Comparison of ENCODE assay signal across 9 mouse cellular contexts in the genomic region with DNA sequence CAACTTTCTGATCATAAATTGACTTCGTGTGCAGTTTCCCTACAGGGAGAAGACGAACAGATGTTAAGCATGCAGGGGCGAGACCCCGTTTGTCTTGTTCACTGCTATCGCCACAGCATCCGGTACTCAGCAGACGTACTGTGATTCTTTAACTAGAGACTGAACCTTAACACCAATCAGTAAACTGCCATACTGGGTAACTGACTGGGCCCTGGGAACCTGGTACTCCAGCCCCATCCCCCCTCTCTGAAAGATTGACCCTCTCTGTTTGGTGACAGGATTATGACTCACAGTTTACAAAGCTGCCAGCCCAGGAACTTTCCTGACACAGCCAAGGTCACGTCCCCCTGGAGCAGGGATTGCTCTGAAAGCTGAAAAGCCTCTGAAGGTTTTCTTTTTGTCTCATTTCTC. TPM values are rescaled to one million over a fixed set of nuclear protein-coding genes. Genes with fewer than 3 reads are reported as not detected.
A peak's percentile ranks its signal among the peaks of the same experiment; 100 is the strongest.
DNase-seq lines count a peak whose midpoint lies in the region; ATAC-seq and TF ChIP-seq lines count a peak whose summit lies in the region.
"Had no signal": no experiment of that assay in that cellular context is flagged by ENCODE, and none has a peak within 500 bp of the region (broad histone marks: within the 10 kb centered on the region; RNA-seq: fewer than 3 reads in every experiment).

No protein-coding gene starts in this region.

- no peaks in the 10 kb centered on the region for H3K9me3 ChIP-seq in hindbrain, embryonic 15.5 days
- no peaks in the 10 kb centered on the region for H3K9me3 ChIP-seq in liver, embryonic 11.5 days (ENCODE audit: control insufficient read depth, low read length)
- H3K9me3 ChIP-seq in neural tube, embryonic 13.5 days = no peaks in the 10 kb centered on the region

- 19% methylated on average over 8 of the region's 8 CpGs for WGBS in hindbrain, embryonic 15.5 days
- WGBS in liver, embryonic 11.5 days = 26% methylated on average over 8 of the region's 8 CpGs
- WGBS in neural tube, embryonic 13.5 days = 5% methylated on average over 8 of the region's 8 CpGs

- H3K27me3 ChIP-seq in hindbrain, embryonic 15.5 days = no peaks in the 10 kb centered on the region
- H3K27me3 ChIP-seq in liver, embryonic 11.5 days (replicated peaks; ENCODE audit: control insufficient read depth, insufficient read depth, low read length) = no peaks in the 10 kb centered on the region
- H3K27me3 ChIP-seq in neural tube, embryonic 13.5 days = no peaks in the 10 kb centered on the region

- DNase-seq in layer of hippocampus, adult 2 months (ENCODE audit: low spot score in 2 of 2) = no peak
- no peak for DNase-seq in layer of hippocampus, adult 11-12 months (ENCODE audit: low spot score)
- peak; percentile 69 for DNase-seq in gastrocnemius, adult 18-20 months (ENCODE audit: low spot score)
- peak; percentile 41 for DNase-seq in liver, embryonic 11.5 days (ENCODE audit: low spot score)
- DNase-seq in thymus, postnatal 14 days = no peak
- no peak for DNase-seq in frontal cortex, postnatal 14 days (ENCODE audit: low spot score in 2 of 2)

- no peak overlapping the region for H3K9ac ChIP-seq in hindbrain, embryonic 15.5 days
- H3K9ac ChIP-seq in liver, embryonic 11.5 days (ENCODE audit: low read depth, low read length) = no peak overlapping the region
- H3K9ac ChIP-seq in neural tube, embryonic 13.5 days = peak overlapping the region; percentile 14; the same call in 1 of the 2 replicates

- H3K4me3 ChIP-seq in layer of hippocampus, adult 2 months = peak overlapping the region; percentile 49
- H3K4me3 ChIP-seq in hindbrain, embryonic 15.5 days = no peak overlapping the region
- H3K4me3 ChIP-seq in liver, embryonic 11.5 days (ENCODE audit: low read depth, low read length) = no peak overlapping the region
- 0 out of 2 replicates have a peak overlapping the region, but pooled peaks have one; percentile 8 for H3K4me3 ChIP-seq in neural tube, embryonic 13.5 days

- H3K27ac ChIP-seq in layer of hippocampus, adult 2 months = no peak overlapping the region
- H3K27ac ChIP-seq in hindbrain, embryonic 15.5 days (replicated peaks) = no peak overlapping the region
- H3K27ac ChIP-seq in liver, embryonic 11.5 days (ENCODE audit: low read depth, low read length) = peak overlapping the region; percentile 30; the same call in 1 of the 2 replicates
- H3K27ac ChIP-seq in neural tube, embryonic 13.5 days (replicated peaks) = no peak overlapping the region

- peak overlapping the region; percentile 26 for H3K4me2 ChIP-seq in hindbrain, embryonic 15.5 days
- peak overlapping the region; percentile 43 for H3K4me2 ChIP-seq in liver, embryonic 11.5 days
- peak overlapping the region; percentile 46 for H3K4me2 ChIP-seq in neural tube, embryonic 13.5 days

- TF ChIP-seq CTCF in layer of hippocampus, adult 2 months (conservative IDR thresholded peaks at IDR 0.05) = no peak

- no peaks in the 10 kb centered on the region for H3K36me3 ChIP-seq in hindbrain, embryonic 15.5 days
- no peaks in the 10 kb centered on the region for H3K36me3 ChIP-seq in liver, embryonic 11.5 days (ENCODE audit: control insufficient read depth, insufficient read depth, low read length)
- no peaks in the 10 kb centered on the region for H3K36me3 ChIP-seq in neural tube, embryonic 13.5 days

- H3K4me1 ChIP-seq in hindbrain, embryonic 15.5 days (replicated peaks) = peaks cover 5% of the 10 kb centered on the region
- H3K4me1 ChIP-seq in liver, embryonic 11.5 days (replicated peaks; ENCODE audit: control insufficient read depth, insufficient read depth, low read length) = no peaks in the 10 kb centered on the region
- H3K4me1 ChIP-seq in neural tube, embryonic 13.5 days (replicated peaks) = peaks cover 7% of the 10 kb centered on the region

- ATAC-seq in hindbrain, embryonic 15.5 days (ENCODE audit: low FRiP score, low read depth) = no peak
- peak; percentile 62 for ATAC-seq in liver, embryonic 11.5 days (replicated peaks; ENCODE audit: low FRiP score)
- ATAC-seq in neural tube, embryonic 13.5 days (ENCODE audit: low read depth) = 0 out of 2 replicates have a peak, but pooled peaks have one; percentile 43

RNA-seq across cellular contexts. Expression of a gene that starts 42.1 kb away (rescaled TPM):
- total RNA-seq in layer of hippocampus, adult 2 months (2021) = not detected
- under 1 TPM; 0.07 to 0.09 TPM for total RNA-seq in gastrocnemius, adult 18-20 months (2021)
- 0.07 and 0.12 TPM in 2 replicates for polyA plus RNA-seq in hindbrain, embryonic 15.5 days (2015; fragmentation: Nextera tagmentation; extraction: Ambion mirVana)
- polyA plus RNA-seq in liver, embryonic 11.5 days (2014; fragmentation: Nextera tagmentation; extraction: Ambion mirVana) = 0.03 TPM in 1 of 2 replicates, not detected in the other
- polyA plus RNA-seq in neural tube, embryonic 13.5 days (2015; fragmentation: Nextera tagmentation; extraction: Ambion mirVana) = not detected in 2 replicates
- total RNA-seq: hematopoietic stem cell, adult 5-6 weeks had no signal

Comparison
In these comparisons a context has a peak if more than half of its experiments do, and no peak if none do; other contexts are left out.
1. DNase-seq: peak in gastrocnemius, adult 18-20 months (single experiment) and liver, embryonic 11.5 days (single experiment); none in layer of hippocampus, adult 2 months (0 of 2), layer of hippocampus, adult 11-12 months (single experiment), thymus, postnatal 14 days (single experiment) and frontal cortex, postnatal 14 days (0 of 2).
2. H3K4me3 ChIP-seq: peak in layer of hippocampus, adult 2 months (single experiment) and neural tube, embryonic 13.5 days (single experiment); none in hindbrain, embryonic 15.5 days (single experiment) and liver, embryonic 11.5 days (single experiment).
3. Peak in every context shown above with its lines, with median percentiles within 50 percentile points of each other: H3K4me2 ChIP-seq.